Mouse (Mus musculus) midbrain, embryonic 13.5 days (tissue): ENCODE data around the gene Gpatch2. TPM values are rescaled to one million over a fixed set of nuclear protein-coding genes. Genes with fewer than 3 reads are reported as not detected.

ENCODE experiments used
- ATAC-seq: fragments of 200-750 bp; cut with Nextera tagmentation; 2 replicates; pipeline ENCODE4 v1.8.0; 2017; ENCODE audit warnings: mild to moderate bottlenecking, moderate TSS enrichment, moderate library complexity
- H3K27ac ChIP-seq: fragments of 300-500 bp; sonication (generic); 2 replicates; pipeline ENCODE4 v1.5.1; 2015; ENCODE audit warnings: inconsistent platforms, mild to moderate bottlenecking, moderate library complexity
- H3K27me3 ChIP-seq: fragments of 300-500 bp; sonication (generic); 2 replicates; pipeline ENCODE4 v1.6.1; 2015; ENCODE audit warnings: mild to moderate bottlenecking, inconsistent platforms
- H3K36me3 ChIP-seq: fragments of 300-500 bp; sonication (generic); 2 replicates; pipeline ENCODE4 v1.6.1; 2015; ENCODE audit warnings: mild to moderate bottlenecking, inconsistent platforms
- H3K4me1 ChIP-seq: fragments of 300-500 bp; sonication (generic); replicated peaks from 2 replicates; pipeline ENCODE4 v1.6.1; 2015; ENCODE audit warnings: inconsistent platforms
- H3K4me2 ChIP-seq: fragments of 300-500 bp; sonication (generic); replicated peaks from 2 replicates; pipeline ENCODE4 v1.6.1; 2015; ENCODE audit warnings: moderate library complexity, mild to moderate bottlenecking, inconsistent platforms
- H3K4me3 ChIP-seq: fragments of 300-500 bp; sonication (generic); replicated peaks from 2 replicates; pipeline ENCODE4 v1.5.1; 2015; ENCODE audit warnings: mild to moderate bottlenecking, inconsistent platforms
- H3K9ac ChIP-seq: fragments of 300-500 bp; sonication (generic); replicated peaks from 2 replicates; pipeline ENCODE4 v1.6.1; 2015; ENCODE audit warnings: mild to moderate bottlenecking, inconsistent platforms
- H3K9me3 ChIP-seq: fragments of 300-500 bp; sonication (generic); 2 replicates; pipeline ENCODE4 v1.6.1; 2016; ENCODE audit warnings: mild to moderate bottlenecking, inconsistent platforms
- WGBS: fragments of 180-500 bp; shearing (Covaris S2); methylation state at CpG from one replicate; pipeline ENCODE4 v1.1.7; 2015; 5-methylcytosine and 5-hydroxymethylcytosine counted together
- polyA plus RNA-seq: library from polyadenylated mRNA; unstranded; fragments of >200 nt; fragmentation: Nextera tagmentation; extraction: Ambion mirVana; gene quantifications from 2 replicates; pipeline ENCODE4 v1.2.1, GENCODE M21; 2015

Gene Gpatch2
- polyA plus RNA-seq, 1 experiment from 2014 or later: 20.6 TPM

- no peak for ATAC-seq
- Histone ChIP-seq H3K27me3 (no peaks in the 10 kb centered on the region), H3K4me2 (no peak overlapping the region), H3K36me3 (peaks cover 24% of the 10 kb centered on the region), H3K4me3 (no peak overlapping the region), H3K9ac (no peak overlapping the region), H3K27ac (no peak overlapping the region), H3K4me1 (no peaks in the 10 kb centered on the region), H3K9me3 (no peaks in the 10 kb centered on the region)
- 91% methylated on average over 13 of the region's 13 CpGs for WGBS
Observed at GRCm38 (mm10) chr1:187228414-187229146, 13.3 kb downstream of the Gpatch2 start.

- no peaks in the 10 kb centered on the region for H3K4me1 ChIP-seq
- no peaks in the 10 kb centered on the region for H3K27me3 ChIP-seq
- no peaks in the 10 kb centered on the region for H3K9me3 ChIP-seq
- no peak overlapping the region for H3K4me3 ChIP-seq
- peaks cover 28% of the 10 kb centered on the region for H3K36me3 ChIP-seq
- no peak overlapping the region for H3K4me2 ChIP-seq
- no peak overlapping the region; the same call in 1 of the 2 replicates for H3K27ac ChIP-seq
- WGBS: 93% methylated on average over 5 of the region's 5 CpGs
- H3K9ac ChIP-seq: no peak overlapping the region
- ATAC-seq: no peak
Observed at GRCm38 (mm10) chr1:187230255-187230654, 14.9 kb downstream of the Gpatch2 start.

GRCm38 (mm10) chr1:187232196-187232955, 17.1 kb downstream of the Gpatch2 start:
- H3K4me2 ChIP-seq: no peak overlapping the region
- no peak overlapping the region for H3K27ac ChIP-seq
- no peak for ATAC-seq
- no peaks in the 10 kb centered on the region for H3K4me1 ChIP-seq
- H3K36me3 ChIP-seq: peaks cover 15% of the 10 kb centered on the region
- H3K4me3 ChIP-seq: no peak overlapping the region
- no peaks in the 10 kb centered on the region for H3K9me3 ChIP-seq
- H3K9ac ChIP-seq: no peak overlapping the region
- WGBS: 90% methylated on average over 14 of the region's 14 CpGs
- H3K27me3 ChIP-seq: no peaks in the 10 kb centered on the region

GRCm38 (mm10) chr1:187232996-187233615, 17.8 kb downstream of the Gpatch2 start:
- Histone ChIP-seq H3K36me3 (peaks cover 15% of the 10 kb centered on the region), H3K4me1 (no peaks in the 10 kb centered on the region), H3K9me3 (no peaks in the 10 kb centered on the region), H3K4me2 (no peak overlapping the region), H3K9ac (no peak overlapping the region), H3K27me3 (no peaks in the 10 kb centered on the region), H3K4me3 (no peak overlapping the region), H3K27ac (no peak overlapping the region)
- WGBS: 73% methylated on average over 7 of the region's 7 CpGs
- ATAC-seq: no peak

GRCm38 (mm10) chr1:187235161-187235560, 19.9 kb downstream of the Gpatch2 start:
- 97% methylated on average over 3 of the region's 3 CpGs for WGBS
- ATAC-seq: no peak

GRCm38 (mm10) chr1:187236296-187236695, 21.0 kb downstream of the Gpatch2 start:
- Histone ChIP-seq H3K27ac (no peak overlapping the region), H3K9me3 (no peaks in the 10 kb centered on the region), H3K4me3 (no peak overlapping the region), H3K27me3 (no peaks in the 10 kb centered on the region), H3K36me3 (peaks cover 13% of the 10 kb centered on the region), H3K4me2 (no peak overlapping the region), H3K9ac (no peak overlapping the region), H3K4me1 (no peaks in the 10 kb centered on the region)
- ATAC-seq: no peak
- 85% methylated on average over 6 of the region's 6 CpGs for WGBS

More at GRCm38 (mm10) chr1:187235161-187235560, 19.9 kb downstream of the Gpatch2 start:
- Histone ChIP-seq H3K27ac (no peak overlapping the region), H3K36me3 (peaks cover 13% of the 10 kb centered on the region), H3K4me1 (no peaks in the 10 kb centered on the region), H3K4me2 (no peak overlapping the region), H3K9ac (no peak overlapping the region), H3K27me3 (no peaks in the 10 kb centered on the region), H3K9me3 (no peaks in the 10 kb centered on the region), H3K4me3 (no peak overlapping the region)

- H3K9me3 ChIP-seq: no peaks in the 10 kb centered on the region
- H3K9ac ChIP-seq: no peak overlapping the region
- H3K36me3 ChIP-seq: peaks cover 11% of the 10 kb centered on the region
- H3K4me1 ChIP-seq: no peaks in the 10 kb centered on the region
- H3K27ac ChIP-seq: no peak overlapping the region
- no peaks in the 10 kb centered on the region for H3K27me3 ChIP-seq
- H3K4me2 ChIP-seq: no peak overlapping the region
- ATAC-seq: no peak
- WGBS: 93% methylated on average over 4 of the region's 4 CpGs
- no peak overlapping the region for H3K4me3 ChIP-seq
Observed at GRCm38 (mm10) chr1:187238061-187238460, 22.8 kb downstream of the Gpatch2 start.

GRCm38 (mm10) chr1:187240304-187240703, 25.0 kb downstream of the Gpatch2 start:
- WGBS: 97% methylated on average over 3 of the region's 3 CpGs
- Histone ChIP-seq H3K4me3 (no peak overlapping the region), H3K36me3 (0 out of 2 replicates have a peak, but pooled peaks cover 2% of the 10 kb centered on the region), H3K27me3 (no peaks in the 10 kb centered on the region), H3K9me3 (no peaks in the 10 kb centered on the region), H3K4me2 (no peak overlapping the region), H3K4me1 (no peaks in the 10 kb centered on the region), H3K9ac (no peak overlapping the region), H3K27ac (no peak overlapping the region)
- ATAC-seq: no peak

- H3K4me2 ChIP-seq: no peak overlapping the region
- no peak for ATAC-seq
- no peaks in the 10 kb centered on the region for H3K9me3 ChIP-seq
- H3K4me3 ChIP-seq: no peak overlapping the region
- WGBS: 90% methylated on average over 5 of the region's 5 CpGs
- H3K27me3 ChIP-seq: no peaks in the 10 kb centered on the region
- H3K36me3 ChIP-seq: 0 out of 2 replicates have a peak, but pooled peaks cover 2% of the 10 kb centered on the region
- H3K4me1 ChIP-seq: no peaks in the 10 kb centered on the region
- no peak overlapping the region for H3K9ac ChIP-seq
- H3K27ac ChIP-seq: no peak overlapping the region
Observed at GRCm38 (mm10) chr1:187241329-187241728, 26.0 kb downstream of the Gpatch2 start.

GRCm38 (mm10) chr1:187244734-187245133, 29.4 kb downstream of the Gpatch2 start:
- Histone ChIP-seq H3K36me3 (no peaks in the 10 kb centered on the region), H3K9me3 (no peaks in the 10 kb centered on the region), H3K27me3 (no peaks in the 10 kb centered on the region), H3K4me1 (no peaks in the 10 kb centered on the region), H3K4me2 (no peak overlapping the region), H3K9ac (no peak overlapping the region), H3K4me3 (no peak overlapping the region), H3K27ac (no peak overlapping the region)
- WGBS: 84% methylated on average over 5 of the region's 5 CpGs
- no peak for ATAC-seq

GRCm38 (mm10) chr1:187250741-187251262, 35.5 kb downstream of the Gpatch2 start:
- H3K4me1 ChIP-seq: no peaks in the 10 kb centered on the region
- H3K27me3 ChIP-seq: no peaks in the 10 kb centered on the region
- 92% methylated on average over 1 of the region's 1 CpGs for WGBS
- no peak overlapping the region for H3K4me3 ChIP-seq
- H3K36me3 ChIP-seq: no peaks in the 10 kb centered on the region
- H3K4me2 ChIP-seq: no peak overlapping the region
- 0 out of 2 replicates have a peak, but pooled peaks have one; percentile 40 for ATAC-seq
- no peak overlapping the region for H3K9ac ChIP-seq
- H3K9me3 ChIP-seq: no peaks in the 10 kb centered on the region
- no peak overlapping the region for H3K27ac ChIP-seq

GRCm38 (mm10) chr1:187258756-187259155, 43.4 kb downstream of the Gpatch2 start:
- H3K36me3 ChIP-seq: no peaks in the 10 kb centered on the region
- H3K9me3 ChIP-seq: no peaks in the 10 kb centered on the region
- H3K4me3 ChIP-seq: no peak overlapping the region
- no peak for ATAC-seq
- 85% methylated on average over 4 of the region's 4 CpGs for WGBS
- no peak overlapping the region for H3K4me2 ChIP-seq
- no peak overlapping the region for H3K9ac ChIP-seq
- no peaks in the 10 kb centered on the region for H3K27me3 ChIP-seq
- peaks cover 23% of the 10 kb centered on the region for H3K4me1 ChIP-seq
- H3K27ac ChIP-seq: no peak overlapping the region
